Mouse (Mus musculus) heart, adult 2 months (tissue): ENCODE measurements at regions not wholly inside any gene's neighbourhood (a gene's known extent, or its start where the extent isn't known, plus 50 kb on each side); places are given as distances from the start of the nearest gene placed in this dataset.

ENCODE experiments used
- CTCF ChIP-seq: fragments of 200-600 bp; IDR thresholded peaks from 2 replicates; pipeline ENCODE4 v1.8.1; 2022; ENCODE audit warnings: antibody characterized with exemption, mild to moderate bottlenecking, moderate library complexity
- POLR2A ChIP-seq: fragments of 200-500 bp; IDR thresholded peaks from 2 replicates; pipeline ENCODE4 v1.6.1; 2011; ENCODE audit warnings: mild to moderate bottlenecking, low read depth, low read length, control low read depth; ENCODE audit not compliant: insufficient read depth

- TF ChIP-seq POLR2A (no peak), CTCF (no peak)
These were observed 396.4 kb upstream of the Nectin3 start for GRCm38 (mm10) chr16:46894576-46895203.
